Mouse (Mus musculus) urinary bladder, adult 2 months (tissue): ENCODE results near the gene Slc22a4. TPM values are rescaled to one million over a fixed set of nuclear protein-coding genes. Genes with fewer than 3 reads are reported as not detected.
"Not testable (repeated sequence)": the region's sequence is repeated elsewhere in the genome, so short reads cannot be mapped to it uniquely, and the experiment has no call there.

ENCODE experiments used
- DNase-seq: peaks from one replicate; pipeline ENCODE4 v3.0.0; 2022; ENCODE audit warnings: low spot score
- polyA plus RNA-seq: library from polyadenylated mRNA; depleted of rRNA; stranded (reverse); fragments of >200 nt; gene quantifications from 2 replicates; pipeline ENCODE4 v1.2.3, GENCODE M21; 2012

Gene Slc22a4
- polyA plus RNA-seq, 1 experiment: 2.6 TPM

DNA sequence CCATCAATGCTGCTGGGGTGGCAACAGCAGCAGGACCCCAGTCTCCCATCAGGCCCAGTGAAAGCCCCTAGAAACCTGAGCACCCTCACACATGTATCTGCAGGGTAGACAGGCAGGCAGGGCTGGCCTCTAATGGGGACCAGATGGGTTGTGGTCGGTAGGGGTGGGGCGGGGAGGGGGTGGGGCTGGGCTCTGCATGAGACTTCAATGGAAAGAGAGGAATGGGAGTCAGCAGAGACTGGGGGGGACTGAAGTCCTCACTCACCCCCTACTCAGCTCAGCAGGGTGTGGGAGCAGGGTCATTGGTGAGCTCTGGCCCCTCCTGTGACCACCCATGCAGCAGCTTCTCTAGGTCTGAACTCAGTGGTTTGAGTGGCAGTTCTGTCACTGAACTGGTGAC is 29.5 kb upstream of the Slc22a4 start:
- DNase-seq: no peak

DNA sequence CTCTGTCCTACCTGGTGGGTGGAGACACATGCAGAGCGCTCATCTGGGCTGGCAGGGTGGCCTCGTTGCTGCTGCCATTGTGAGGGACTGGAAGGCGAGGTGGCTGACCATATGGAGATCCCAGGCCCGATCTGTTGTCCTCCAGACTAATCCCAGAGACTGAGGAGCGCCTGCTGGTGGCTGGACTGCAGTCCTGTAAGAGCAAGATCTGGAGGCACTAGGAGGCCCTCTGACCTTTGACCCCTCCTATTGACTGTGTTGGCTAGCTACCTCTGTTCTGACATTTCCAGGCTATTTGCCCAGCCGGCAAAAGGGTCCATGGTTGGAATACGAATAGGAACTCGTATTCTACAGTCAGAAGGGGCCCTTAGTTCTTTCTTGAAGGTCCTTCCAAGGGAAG is 28.2 kb upstream of the Slc22a4 start:
- DNase-seq: no peak

DNA sequence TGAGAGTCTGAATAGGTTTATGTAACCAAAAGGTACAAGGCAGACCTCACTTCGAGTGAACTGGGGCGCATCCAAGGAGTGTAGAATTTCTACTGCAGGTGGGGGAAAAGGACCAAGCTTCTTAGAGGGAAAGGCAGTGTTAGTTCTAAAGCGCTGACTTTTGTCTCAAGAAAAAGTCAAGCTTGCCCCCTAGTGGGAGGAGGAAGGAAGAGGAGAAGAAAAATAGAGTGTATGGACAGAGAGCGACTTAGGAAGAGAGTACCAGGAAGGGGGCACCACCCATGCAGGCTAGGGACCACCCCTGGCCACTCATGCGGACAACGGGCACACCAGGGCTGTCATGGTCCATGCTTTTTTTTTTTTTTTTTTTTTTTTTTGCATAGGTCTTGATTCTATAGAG is 26.4 kb upstream of the Slc22a4 start:
- DNase-seq: no peak

DNA sequence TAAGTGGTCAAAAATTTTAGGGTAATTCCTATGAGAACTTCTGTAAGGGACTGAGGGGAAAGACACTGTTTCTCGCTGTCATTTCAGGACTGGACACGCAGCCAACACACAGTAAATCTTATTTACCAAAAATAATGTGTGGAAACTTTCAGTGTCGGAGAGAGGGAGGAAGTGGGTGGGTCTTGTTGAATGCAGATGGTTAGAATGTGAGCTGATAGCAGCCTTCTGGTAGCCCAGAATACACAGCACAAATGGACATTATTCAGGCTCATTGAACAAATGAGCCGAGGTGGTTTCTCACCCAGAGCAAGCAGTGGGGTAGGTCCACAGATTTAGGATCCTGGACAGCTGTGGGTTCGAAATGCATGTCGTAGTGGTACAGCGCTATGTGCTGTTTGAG is 25.2 kb upstream of the Slc22a4 start:
- no peak for DNase-seq

DNA sequence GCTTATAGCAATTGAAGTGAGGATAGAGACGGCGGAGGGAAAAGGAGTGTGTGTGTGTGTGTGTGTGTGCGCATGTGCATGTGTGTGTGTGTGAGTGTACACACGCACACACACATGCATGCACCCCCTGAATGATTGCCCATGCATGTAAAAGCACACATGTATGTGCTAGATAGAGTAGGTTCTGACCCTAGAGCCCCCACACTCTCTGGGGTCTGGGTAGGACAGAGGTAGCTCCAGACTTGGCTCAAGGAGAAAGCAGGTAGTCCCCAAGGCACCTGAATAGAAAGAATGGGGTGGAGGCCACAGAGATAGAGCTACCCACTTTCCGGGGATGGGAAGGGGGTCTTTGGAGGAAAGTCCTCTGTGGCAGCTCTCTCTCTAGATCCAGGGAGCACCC is 24.2 kb upstream of the Slc22a4 start:
- DNase-seq: no peak

DNA sequence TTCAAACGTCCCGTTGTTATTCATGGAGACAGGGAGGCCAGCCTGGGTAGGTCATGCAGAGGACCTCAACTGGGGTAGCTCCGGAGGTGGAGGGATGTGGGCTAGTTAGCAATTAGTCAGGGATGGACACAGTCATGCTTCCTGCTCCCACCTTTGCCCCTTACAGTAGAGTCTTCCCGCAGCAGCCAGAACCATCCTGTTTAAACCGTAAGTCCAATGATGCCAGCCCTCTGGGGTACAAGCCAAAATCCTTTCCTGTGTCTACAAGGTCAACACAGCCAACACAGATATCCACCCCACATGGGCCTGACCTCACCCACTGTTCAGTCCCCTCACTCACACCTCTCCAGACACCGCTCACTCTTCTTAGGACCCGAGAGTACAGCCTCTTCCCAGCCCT is 23.3 kb upstream of the Slc22a4 start:
- no peak for DNase-seq

DNA sequence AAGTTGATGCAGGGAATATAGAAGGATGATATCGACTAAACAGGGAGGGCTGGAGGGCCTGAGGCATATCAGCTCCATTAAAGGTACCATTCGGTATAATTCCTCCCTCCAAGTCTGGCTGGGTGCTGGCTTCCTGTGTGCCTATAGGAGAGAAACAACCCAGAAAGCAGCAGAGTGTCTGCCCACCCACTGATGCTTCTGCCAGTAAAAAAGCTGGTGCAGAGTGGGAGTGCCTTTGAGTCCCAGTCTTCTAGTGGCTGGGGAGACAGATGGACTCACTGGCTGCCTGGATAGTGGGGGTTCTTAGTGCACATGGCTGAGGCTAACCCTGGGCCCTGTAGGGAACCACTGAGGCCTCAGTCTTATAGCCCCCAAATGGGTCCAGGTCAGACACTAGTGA is 22.3 kb upstream of the Slc22a4 start:
- no peak for DNase-seq

DNA sequence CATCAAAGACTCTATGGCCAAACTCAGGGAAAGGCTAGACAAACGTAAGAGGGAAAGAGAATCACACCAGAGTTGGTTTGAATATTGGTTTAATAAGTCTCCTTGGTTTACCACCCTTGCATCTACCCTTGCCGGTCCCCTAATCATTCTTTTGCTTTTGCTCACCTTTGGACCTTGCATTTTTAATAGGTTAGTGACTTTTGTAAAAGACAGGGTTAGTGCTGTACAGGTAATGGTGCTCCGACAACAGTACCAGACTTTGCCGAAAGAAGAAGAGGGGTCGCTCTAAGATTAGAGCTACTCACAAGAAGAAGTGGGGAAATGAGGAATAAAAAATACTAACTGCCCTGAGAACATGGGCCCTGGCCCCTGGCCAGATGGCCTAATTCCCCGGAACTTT is 12.8 kb upstream of the Slc22a4 start:
- no peak for DNase-seq

DNA sequence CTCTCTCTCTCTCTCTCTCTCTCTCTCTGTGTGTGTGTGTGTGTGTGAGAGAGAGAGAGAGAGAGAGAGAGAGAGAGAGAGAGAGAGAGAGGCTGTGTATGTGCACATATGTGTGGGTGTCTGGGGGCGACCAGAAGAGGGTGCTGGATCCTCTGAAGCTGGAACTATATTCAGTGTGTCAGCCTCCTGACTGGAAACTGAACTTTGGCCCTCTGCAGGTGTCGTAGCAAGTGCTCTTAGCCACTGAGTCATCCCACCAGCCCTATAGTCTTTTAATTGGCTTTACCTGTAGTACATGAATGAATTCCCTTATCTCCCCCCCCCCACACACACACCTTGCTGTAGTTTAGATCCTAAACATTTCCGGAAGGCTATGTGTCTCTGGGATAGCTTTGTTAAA is 5.0 kb upstream of the Slc22a4 start:
- DNase-seq: not testable (repeated sequence)

DNA sequence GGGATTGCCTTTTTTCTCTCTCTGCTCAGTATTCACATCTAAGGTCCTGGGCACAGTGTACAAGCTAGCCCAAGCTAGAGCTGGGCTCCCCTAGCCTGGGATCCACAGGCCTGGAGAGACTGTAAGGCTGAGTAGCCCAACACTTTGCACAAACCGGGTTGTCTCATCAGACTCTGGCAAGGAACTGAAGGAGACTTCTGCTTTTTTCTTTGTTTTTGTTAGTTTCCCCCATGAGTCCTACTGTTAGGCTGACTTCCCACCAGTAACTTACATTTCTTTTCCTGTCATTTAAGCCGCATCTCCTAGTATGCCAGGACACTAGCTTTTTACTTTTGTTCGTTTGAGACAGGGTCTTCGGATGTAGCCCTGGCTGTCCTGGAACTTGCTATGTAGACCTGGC is 1.1 kb upstream of the Slc22a4 start:
- DNase-seq: no peak

DNA sequence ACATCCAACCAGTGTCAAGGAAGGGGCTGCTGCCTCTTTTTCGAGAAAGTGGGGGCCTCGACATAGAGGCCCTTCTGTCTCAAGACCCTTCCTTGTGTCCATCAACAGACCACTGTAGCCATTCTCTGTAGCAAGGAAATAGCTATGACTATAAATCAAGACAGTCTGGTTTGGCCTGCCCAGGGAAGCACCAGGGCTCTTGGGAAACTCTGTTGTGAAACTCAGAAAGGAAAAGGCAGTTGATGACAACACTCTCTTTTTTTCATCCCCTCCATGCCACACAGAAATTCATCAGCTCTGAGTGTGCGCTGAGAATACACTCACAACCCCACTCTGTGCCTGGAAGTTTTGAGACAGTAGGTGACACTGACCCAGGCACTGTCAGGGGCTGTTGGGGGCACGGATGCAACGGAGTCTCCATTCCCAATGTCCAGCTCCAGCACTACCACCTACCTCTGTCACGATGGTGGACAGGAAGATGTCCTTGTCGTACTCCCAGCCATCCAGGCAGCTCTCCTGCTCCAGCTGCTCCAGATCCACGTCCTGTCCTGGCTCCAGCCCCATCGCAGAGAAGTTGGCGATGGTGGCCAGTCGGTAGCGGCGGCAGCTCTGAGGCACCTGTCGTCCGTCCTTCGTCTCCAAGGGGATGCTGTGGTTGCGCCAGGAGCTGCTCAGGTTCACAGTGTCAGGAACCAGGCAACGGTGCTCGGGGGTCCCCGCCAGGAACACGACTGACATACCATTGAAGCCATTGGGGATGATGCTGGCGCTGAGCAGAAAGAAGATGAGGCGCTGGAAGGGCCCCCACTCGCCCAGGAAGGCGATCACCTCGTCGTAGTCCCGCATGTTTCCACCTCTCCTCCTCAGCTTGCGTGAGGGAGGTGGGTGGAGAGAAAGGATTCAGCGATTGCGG is 503 bp downstream of the Slc22a4 start:
- DNase-seq: no peak

DNA sequence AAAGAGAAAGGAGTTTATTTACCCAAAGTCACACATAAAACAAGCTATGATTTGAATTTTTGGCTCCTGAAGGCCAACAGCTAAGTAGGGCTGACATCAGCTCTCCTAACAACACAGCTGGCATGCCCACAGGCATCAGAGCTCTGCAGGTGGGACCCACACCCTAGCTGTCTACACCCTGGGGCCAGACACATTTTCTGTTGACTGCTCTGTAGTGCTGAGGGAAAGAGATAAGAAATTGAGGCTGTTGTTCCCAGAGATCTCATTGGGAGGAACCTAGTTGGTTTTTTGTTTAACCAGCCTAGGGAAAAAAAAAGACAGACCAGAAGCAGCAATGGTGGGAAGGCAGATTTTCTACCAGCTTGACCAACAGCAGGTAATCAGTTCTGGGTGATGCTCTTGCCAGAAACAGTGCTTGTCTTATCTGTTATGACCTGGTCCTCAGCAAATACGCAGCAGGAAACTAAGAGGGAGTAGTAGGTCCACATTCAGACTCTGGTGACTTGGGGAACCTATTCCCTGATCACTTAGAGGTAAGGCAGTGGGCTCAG is 1.3 kb downstream of the Slc22a4 start:
- DNase-seq: no peak

DNA sequence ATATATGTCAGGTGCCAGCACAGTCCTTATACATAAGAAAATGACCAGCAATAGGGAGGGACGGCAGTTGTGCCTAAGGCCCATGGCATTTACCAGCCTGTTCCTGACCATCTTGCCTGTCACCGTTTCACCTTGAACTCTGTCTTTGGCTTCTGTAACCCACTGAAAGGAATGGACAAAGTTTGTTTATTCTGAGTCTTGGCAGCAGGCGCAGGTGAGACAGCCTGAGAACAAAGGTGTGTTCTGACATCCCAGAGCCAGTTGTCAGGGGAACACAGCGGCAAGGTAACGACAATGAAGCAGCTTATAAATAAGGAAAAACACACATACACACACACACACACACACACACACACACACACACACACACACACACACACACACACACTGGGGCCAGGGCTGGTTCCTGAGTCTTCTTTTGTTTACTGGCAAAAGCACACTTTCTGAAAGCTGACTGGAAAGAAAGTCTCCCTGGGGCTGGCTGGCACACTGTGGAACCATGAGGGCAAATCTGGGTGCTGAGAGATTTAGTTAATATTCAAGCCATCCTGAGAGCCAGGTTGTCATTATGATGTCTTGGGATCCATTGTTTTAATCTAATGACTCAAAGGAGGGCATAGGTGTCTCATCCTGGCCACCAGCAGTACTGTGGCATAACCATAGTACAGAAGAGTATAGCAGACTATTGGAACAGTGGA is 6.3 kb downstream of the Slc22a4 start:
- DNase-seq: no peak

DNA sequence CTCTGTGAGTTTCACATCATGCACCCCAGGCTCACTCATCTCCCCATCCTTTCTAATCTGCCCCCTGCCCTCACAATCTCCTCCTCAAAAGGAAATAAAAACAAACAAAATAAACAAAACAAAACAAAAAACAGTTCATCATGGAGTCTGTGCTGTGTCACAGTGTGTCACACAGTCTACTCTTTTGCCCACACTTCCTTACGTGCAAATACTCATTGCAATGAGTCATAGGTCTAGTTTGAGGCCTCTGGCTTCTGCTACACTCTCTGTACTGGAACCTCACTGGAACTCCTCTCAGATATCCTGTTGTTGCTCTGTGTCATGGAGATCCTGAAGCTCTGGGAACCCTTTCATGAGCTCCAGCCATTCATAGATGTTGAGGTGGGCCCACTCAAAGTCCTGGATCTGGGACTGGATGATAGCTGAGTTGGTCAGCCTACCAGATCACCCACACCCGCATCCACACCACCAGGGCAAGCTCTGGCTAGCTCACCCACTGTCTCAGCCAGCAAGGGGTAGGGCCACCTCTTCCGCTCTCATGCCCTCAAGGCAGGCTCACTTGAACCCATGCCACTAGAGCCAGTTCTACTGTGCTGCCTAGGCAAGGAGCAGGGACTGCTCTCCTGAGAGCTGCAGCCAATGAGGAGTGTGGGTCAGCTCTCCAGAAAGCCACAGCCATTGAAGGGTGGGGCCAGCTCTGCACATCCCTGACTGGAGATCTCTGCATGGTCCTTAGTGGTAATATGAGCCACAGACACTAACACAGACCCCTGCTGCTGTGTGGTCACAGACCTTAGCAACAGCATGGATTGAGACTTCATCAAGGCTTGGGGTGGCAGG is 8.8 kb downstream of the Slc22a4 start:
- DNase-seq: no peak

DNA sequence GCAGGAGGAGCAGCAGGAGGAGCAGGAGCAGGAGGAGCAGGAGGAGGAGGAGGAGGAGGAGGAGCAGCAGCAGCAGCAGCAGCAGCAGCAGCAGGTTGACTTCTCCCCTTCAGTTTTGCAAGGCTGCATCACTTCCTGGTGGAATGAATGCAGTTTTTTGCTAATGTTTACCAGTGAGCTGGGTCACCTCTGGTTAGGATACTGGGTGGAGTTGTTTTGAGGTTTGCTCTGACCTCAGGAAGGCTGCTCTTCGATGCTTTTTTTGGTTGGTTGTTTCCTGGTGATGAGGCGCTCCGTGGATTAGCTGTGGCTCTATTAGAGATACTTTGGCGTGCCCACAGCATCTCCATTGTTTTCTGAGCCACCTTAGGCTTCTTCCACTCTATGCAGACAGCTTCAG is 10.3 kb downstream of the Slc22a4 start:
- no peak for DNase-seq

DNA sequence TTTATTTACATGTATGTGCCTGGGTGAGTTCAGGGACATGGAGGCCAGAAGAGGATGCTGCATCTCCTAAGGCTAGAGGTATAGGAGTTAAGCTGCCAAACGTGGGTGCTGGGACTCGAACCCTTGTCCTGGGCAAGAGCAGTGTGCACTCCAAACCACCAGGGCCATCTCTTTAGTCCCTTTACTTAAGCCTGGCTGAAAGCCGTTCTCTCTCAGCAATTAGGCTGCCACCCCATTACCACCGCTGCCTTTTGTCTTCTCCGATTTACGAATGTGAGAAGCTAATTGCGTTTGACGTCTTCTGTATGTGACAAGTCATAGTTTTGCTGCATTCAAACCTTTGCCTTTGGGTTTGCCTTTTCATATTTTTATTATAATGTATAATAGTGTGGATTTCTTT is 11.8 kb downstream of the Slc22a4 start:
- no peak for DNase-seq

DNA sequence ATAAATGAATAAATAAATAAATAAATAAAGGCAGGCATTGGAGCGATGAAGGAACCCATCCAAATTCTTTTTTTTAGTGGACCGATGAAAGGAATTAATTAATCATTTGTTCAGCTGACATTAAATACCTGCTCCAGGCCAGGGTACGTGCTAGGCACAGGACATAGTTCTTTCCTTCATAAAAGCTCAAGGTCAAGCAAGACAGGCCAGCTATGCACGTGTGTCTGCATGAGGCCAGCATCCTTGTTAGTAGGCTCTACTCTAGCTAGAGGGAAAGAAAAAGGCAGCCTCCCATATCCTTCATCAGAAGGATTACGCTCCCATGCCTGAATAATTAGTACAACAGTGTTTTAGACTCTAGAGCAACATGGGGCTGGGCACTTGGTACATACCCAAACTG is 14.9 kb downstream of the Slc22a4 start:
- no peak for DNase-seq

DNA sequence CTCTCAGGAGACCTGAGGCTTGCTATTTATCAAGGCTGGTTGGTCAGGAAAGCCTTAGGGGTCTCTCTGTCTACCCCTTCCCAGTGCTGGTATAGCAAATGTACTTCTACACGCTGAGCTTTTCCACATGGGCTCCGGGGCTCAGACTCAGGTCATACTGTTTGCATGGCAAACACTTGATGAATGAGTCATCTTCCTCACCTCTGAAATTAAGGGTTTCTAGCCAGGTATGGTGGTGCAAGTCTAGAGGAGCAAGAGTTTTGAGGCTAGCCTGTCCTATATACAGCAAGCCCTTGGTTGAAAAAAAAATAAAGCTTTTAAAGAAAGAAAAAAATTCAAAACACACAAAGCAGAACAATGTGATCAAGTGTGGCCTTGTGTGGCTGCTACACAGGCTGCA is 16.6 kb downstream of the Slc22a4 start:
- no peak for DNase-seq

DNA sequence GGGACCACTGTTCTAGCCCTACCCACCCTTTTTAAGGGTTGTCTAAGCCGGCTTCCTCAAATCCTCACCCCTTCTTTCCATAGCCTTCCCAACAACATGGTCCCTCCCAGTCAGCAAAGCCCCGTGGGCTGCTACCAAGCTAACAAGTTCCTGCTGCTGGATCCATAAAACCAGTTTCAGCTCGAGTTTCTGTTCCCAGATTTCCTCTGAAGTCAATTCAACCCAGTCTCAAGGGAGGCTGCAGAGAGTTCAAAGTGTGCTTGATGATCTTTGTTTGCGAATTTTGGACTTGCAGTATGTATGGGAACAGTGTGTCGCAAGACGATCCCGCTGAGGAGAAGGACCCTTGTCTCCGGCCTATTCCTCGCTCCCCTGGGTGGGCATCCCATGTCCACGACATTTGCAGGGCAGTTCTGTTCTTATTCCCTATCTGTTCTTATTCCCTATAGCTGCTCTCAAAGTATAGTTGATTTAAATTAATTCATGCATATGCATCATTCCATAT is 19.4 kb downstream of the Slc22a4 start:
- no peak for DNase-seq

DNA sequence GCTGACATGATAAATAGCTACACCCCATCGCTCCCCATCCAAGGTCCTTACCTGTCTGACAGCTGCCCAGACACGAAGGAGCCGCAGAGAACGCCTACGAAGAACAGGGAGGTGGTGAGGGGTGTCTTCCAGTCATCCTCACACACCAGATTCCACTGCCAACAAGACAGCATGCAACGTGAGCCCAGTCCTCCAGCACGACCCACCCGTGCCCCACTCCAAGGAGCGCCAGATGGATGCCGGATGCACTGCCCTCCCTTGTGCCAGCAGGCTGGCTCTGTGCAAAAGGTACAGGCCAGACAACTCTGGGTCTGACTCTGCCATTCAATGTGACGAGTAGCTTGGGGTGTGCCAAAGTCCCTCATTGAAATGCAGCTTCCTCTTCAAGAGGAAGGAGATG is 20.2 kb downstream of the Slc22a4 start:
- no peak for DNase-seq

DNA sequence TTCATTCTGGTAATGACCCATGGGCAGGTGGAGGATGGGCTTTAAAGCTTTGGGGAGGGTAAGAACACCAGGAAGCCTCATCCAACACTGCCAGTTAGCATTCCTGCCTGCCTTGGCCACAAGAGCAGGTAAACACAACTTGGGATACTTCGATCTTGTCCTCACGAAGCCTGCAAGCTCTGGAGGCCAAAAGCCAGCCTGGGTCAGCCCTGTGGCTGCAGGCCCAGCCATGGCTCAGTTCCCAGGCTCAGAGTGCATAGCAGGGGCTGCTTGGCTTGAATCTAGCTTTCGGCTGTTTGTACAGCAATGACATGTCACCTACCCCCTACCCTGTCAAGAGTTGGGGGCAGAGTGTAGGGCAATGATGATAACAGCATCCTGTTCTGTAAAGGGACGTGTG is 21.0 kb downstream of the Slc22a4 start:
- DNase-seq: no peak

DNA sequence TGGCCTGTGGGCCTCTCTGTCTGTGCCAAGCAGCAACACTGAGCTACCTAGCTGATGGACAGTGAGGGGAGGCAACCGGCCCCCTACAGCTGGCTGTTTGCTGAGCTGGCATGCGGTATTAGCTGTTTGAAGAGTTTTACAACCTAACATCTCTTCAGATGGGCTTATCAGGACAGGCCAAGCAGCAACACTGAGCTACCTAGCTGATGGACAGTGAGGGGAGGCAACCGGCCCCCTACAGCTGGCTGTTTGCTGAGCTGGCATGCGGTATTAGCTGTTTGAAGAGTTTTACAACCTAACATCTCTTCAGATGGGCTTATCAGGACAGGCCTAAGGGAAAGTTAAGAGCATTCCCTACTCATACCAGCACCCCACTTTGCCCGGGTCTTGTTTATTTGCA is 21.5 kb downstream of the Slc22a4 start:
- DNase-seq: not testable (repeated sequence)
